Mouse (Mus musculus) megakaryocyte, embryonic 14.5 days (primary cell): ENCODE data around the gene Lamb3.

Experiments used
- FLI1 ChIP-seq: IDR thresholded peaks from 2 replicates; pipeline ENCODE4 v1.6.1; 2012; ENCODE audit warnings: low read length, inconsistent platforms, mixed read lengths
- GATA1 ChIP-seq: IDR thresholded peaks from 3 replicates; pipeline ENCODE4 v1.6.1; 2012; ENCODE audit warnings: mixed read lengths, low read length, inconsistent platforms, borderline replicate concordance

DNA sequence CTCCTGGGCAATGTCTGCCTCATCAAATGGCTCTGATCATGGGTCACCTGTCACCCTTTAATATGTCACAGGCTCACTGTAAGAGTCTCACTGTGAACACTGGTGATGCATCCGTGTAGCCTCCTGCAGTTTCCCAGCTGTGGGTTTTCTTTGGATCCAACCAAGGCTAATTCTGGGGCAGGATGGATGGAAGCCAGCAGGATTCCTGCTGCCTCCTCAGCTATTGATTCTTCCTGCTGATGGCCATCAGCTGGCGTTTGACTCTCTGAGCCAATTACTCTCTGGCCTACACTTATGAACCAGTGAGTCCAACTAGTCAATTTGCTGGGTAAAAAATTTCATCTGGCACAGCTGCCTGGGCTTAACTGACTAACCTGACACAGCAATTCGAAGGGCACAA lies 151.7 kb downstream of the Lamb3 start:
- TF ChIP-seq GATA1 (no peak), FLI1 (no peak)
